Mouse (Mus musculus): ENCODE measurements at regions not wholly inside any gene's neighbourhood (a gene's known extent, or its start where the extent isn't known, plus 50 kb on each side); places are given as distances from the start of the nearest gene placed in this dataset.

DNA sequence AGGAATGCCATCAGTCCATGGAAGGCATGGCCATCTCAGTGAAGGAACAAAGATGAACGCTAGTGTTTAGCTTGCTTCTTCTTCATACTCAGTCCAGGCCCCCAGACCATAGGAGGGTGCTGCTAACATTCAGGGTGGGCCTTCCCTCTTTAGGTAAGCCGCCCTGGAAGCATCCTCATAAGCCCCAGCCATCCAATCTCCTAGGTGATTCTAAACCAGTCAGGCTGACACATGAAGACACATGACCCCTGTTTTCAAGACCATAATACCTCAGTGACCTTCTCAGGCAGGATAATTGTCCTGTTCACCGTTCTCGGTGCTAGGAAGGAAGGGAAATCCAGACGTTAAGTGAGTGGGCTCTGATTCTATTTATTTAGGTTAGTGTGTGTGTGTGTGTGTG, 119.2 kb upstream of the Hes1 start:
- H3K4me3 ChIP-seq (ENCODE audit: low read depth, low read length): no peak overlapping the region
- H3K9me3 ChIP-seq (ENCODE audit: control insufficient read depth, low read depth, low read length): no peaks in the 10 kb centered on the region
- H3K27ac ChIP-seq (ENCODE audit: low read length): peak overlapping the region; percentile 94; the same call in 1 of the 2 replicates
- no peaks in the 10 kb centered on the region for H3K27me3 ChIP-seq (ENCODE audit: control insufficient read depth, insufficient read depth, low read length)
- no peaks in the 10 kb centered on the region for H3K36me3 ChIP-seq (ENCODE audit: control insufficient read depth, insufficient read depth, low read length)
- peaks cover 36% of the 10 kb centered on the region for H3K4me1 ChIP-seq (ENCODE audit: control insufficient read depth, insufficient read depth, low read length)
- 64% methylated on average over 5 of the region's 5 CpGs for WGBS
- H3K4me2 ChIP-seq (replicated peaks; ENCODE audit: low read depth, low read length): peak overlapping the region; percentile 59
- no peak for ATAC-seq (ENCODE audit: insufficient number of reproducible peaks, insufficient read depth, low FRiP score, low read depth)
- no peak overlapping the region for H3K9ac ChIP-seq (replicated peaks; ENCODE audit: low read depth, low read length)

DNA sequence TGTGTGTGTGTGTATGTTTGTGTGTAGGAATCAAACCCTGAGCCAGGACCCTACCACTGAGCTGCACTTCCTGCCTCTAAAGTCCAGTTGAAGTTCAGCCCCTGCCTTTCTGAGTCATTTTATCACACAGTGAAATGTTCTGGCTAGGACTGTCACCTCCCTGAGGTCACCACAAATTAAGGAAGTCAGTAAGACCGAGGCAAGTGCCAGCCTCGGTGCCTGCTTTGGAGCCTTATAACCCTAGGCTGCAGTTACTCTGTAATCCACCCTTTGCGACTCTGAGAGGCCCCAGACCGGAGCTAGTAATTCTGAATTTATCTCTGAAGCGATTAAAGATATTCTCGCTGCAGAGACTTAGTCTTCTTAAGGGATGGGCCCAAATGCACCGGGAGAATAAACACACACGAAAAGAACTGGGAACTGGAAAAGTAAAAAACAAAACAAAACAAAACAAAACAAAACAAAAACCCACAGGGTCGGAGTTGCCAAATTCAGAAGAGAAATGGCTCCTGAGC, 118.8 kb upstream of the Hes1 start:
- peak overlapping the region; percentile 49; the same call in 1 of the 2 replicates for H3K9ac ChIP-seq (replicated peaks; ENCODE audit: low read depth, low read length)
- peak overlapping the region; percentile 59 for H3K4me2 ChIP-seq (replicated peaks; ENCODE audit: low read depth, low read length)
- no peaks in the 10 kb centered on the region for H3K27me3 ChIP-seq (ENCODE audit: control insufficient read depth, insufficient read depth, low read length)
- peak overlapping the region; percentile 94 for H3K27ac ChIP-seq (ENCODE audit: low read length)
- H3K36me3 ChIP-seq (ENCODE audit: control insufficient read depth, insufficient read depth, low read length): no peaks in the 10 kb centered on the region
- ATAC-seq (ENCODE audit: insufficient number of reproducible peaks, insufficient read depth, low FRiP score, low read depth): no peak
- H3K9me3 ChIP-seq (ENCODE audit: control insufficient read depth, low read depth, low read length): no peaks in the 10 kb centered on the region
- peak overlapping the region; percentile 23 for H3K4me3 ChIP-seq (ENCODE audit: low read depth, low read length)
- peaks cover 38% of the 10 kb centered on the region for H3K4me1 ChIP-seq (ENCODE audit: control insufficient read depth, insufficient read depth, low read length)
- WGBS: 6% methylated on average over 9 of the region's 9 CpGs

DNA sequence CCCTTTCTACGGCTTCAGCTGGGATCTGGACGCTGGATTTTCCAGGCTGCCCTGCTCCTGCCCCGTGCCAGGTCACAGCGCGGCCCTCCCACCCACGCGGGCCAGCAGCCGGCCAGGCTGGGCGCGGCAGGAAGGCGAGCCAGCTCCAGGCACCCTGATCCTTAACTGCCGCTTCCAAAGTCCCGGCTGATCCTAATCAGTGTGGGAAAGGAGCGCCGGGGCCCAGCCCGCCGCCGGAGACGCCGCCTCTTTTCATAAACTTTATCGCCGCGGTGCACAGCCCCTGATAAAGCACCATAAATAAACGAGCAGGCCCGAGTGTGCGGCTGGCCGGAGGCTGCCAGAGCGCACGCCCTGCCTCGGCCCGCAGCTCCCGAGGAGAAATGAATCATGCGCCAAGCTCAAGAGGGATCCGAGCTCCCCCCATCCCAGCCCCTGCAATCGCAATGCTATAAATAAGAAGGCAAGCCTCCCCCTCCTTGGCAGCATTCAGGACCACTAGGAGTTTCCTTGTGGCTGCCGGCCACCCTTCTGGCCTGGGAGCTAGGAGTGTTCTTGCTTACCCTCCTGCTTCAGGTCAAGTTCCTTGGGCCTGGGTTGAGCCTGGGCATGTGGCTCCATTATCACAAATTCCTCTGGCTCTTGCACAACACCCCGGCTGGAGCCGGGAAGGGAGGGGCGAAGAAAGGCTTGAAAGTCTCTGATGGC, 118.1 kb upstream of the Hes1 start:
- WGBS: 2% methylated on average over 39 of the region's 39 CpGs
- no peaks in the 10 kb centered on the region for H3K36me3 ChIP-seq (ENCODE audit: control insufficient read depth, insufficient read depth, low read length)
- no peaks in the 10 kb centered on the region for H3K27me3 ChIP-seq (ENCODE audit: control insufficient read depth, insufficient read depth, low read length)
- peaks cover 38% of the 10 kb centered on the region for H3K4me1 ChIP-seq (ENCODE audit: control insufficient read depth, insufficient read depth, low read length)
- peak overlapping the region; percentile 94 for H3K27ac ChIP-seq (ENCODE audit: low read length)
- peak overlapping the region; percentile 59 for H3K4me2 ChIP-seq (replicated peaks; ENCODE audit: low read depth, low read length)
- H3K9ac ChIP-seq (replicated peaks; ENCODE audit: low read depth, low read length): peak overlapping the region; percentile 49
- H3K9me3 ChIP-seq (ENCODE audit: control insufficient read depth, low read depth, low read length): no peaks in the 10 kb centered on the region
- H3K4me3 ChIP-seq (ENCODE audit: low read depth, low read length): peak overlapping the region; percentile 23
- peak; percentile 88 for ATAC-seq (ENCODE audit: insufficient number of reproducible peaks, insufficient read depth, low FRiP score, low read depth)

DNA sequence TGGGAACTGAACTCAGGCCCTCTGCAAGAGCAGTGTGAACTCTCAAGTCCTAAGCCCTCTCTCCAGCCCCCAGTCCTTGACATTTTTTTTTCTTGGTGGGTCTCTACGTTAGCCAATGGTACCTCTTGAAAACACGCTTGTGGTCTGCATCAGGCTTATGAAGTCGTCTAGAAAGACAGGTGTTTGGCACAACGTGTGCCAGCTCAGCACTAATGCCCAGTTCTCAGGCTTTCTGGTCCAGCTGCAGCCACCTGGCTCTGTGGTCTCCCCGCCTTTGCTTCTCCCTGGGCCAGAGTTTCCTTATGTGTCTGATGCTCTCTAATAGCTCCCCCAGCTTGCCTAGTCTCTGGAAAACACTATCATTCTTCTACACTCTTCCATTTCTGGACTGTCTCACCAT, 117.2 kb upstream of the Hes1 start:
- peaks cover 38% of the 10 kb centered on the region for H3K4me1 ChIP-seq (ENCODE audit: control insufficient read depth, insufficient read depth, low read length)
- H3K27ac ChIP-seq (ENCODE audit: low read length): peak overlapping the region; percentile 94; the same call in 1 of the 2 replicates
- no peak for ATAC-seq (ENCODE audit: insufficient number of reproducible peaks, insufficient read depth, low FRiP score, low read depth)
- H3K9me3 ChIP-seq (ENCODE audit: control insufficient read depth, low read depth, low read length): no peaks in the 10 kb centered on the region
- H3K9ac ChIP-seq (replicated peaks; ENCODE audit: low read depth, low read length): no peak overlapping the region
- H3K27me3 ChIP-seq (ENCODE audit: control insufficient read depth, insufficient read depth, low read length): no peaks in the 10 kb centered on the region
- H3K4me2 ChIP-seq (replicated peaks; ENCODE audit: low read depth, low read length): no peak overlapping the region
- H3K36me3 ChIP-seq (ENCODE audit: control insufficient read depth, insufficient read depth, low read length): no peaks in the 10 kb centered on the region
- no peak overlapping the region for H3K4me3 ChIP-seq (ENCODE audit: low read depth, low read length)
- 53% methylated on average over 5 of the region's 5 CpGs for WGBS

DNA sequence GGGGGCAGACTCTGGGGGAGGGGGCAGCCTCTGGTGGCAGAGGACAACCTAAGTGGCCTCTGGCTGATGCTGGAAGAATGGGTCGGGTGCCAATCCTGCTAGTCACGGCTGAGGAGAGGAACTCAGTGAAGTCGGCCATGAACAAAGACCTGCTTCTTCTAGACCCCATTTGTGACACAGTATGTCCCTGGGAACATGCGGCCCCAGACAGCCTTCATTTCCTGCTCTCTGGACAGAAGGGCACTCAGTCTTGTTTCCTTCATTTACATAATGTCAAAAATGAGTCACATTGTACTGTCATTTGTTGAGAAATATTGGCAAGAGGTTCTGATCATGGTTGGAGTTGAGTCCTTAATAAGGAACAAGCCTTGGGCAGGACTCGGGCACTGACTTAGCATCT, 116.5 kb upstream of the Hes1 start:
- Histone ChIP-seq H3K9me3 (ENCODE audit: control insufficient read depth, low read depth, low read length) (no peaks in the 10 kb centered on the region), H3K27me3 (ENCODE audit: control insufficient read depth, insufficient read depth, low read length) (no peaks in the 10 kb centered on the region), H3K4me3 (ENCODE audit: low read depth, low read length) (no peak overlapping the region), H3K36me3 (ENCODE audit: control insufficient read depth, insufficient read depth, low read length) (no peaks in the 10 kb centered on the region), H3K27ac (ENCODE audit: low read length) (no peak overlapping the region; the same call in 1 of the 2 replicates), H3K4me1 (ENCODE audit: control insufficient read depth, insufficient read depth, low read length) (peaks cover 38% of the 10 kb centered on the region), H3K4me2 (replicated peaks; ENCODE audit: low read depth, low read length) (no peak overlapping the region), H3K9ac (replicated peaks; ENCODE audit: low read depth, low read length) (no peak overlapping the region)
- 83% methylated on average over 5 of the region's 5 CpGs for WGBS
- no peak for ATAC-seq (ENCODE audit: insufficient number of reproducible peaks, insufficient read depth, low FRiP score, low read depth)

DNA sequence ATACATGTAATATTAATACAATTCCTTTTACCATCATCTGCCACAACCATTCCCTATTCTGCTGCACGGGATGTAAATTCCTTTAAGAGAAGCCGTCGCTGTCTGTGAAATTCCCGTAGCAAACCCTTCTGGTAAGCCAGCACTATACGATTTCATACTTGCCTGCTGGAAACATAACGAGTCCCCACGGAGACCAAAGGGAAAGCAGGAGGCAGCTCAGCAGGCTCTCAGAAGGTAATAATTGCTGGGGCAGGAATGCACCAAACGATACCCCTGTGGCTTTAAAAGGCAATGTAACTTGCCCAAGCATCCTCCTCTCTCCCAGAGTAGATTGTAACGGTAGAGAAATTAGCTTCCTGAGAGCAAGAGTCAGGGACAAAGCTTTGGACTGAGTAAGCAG, 114.0 kb upstream of the Hes1 start:
- H3K27me3 ChIP-seq (ENCODE audit: control insufficient read depth, insufficient read depth, low read length): no peaks in the 10 kb centered on the region
- H3K9ac ChIP-seq (replicated peaks; ENCODE audit: low read depth, low read length): no peak overlapping the region
- H3K4me3 ChIP-seq (ENCODE audit: low read depth, low read length): no peak overlapping the region
- H3K4me2 ChIP-seq (replicated peaks; ENCODE audit: low read depth, low read length): no peak overlapping the region
- no peaks in the 10 kb centered on the region for H3K9me3 ChIP-seq (ENCODE audit: control insufficient read depth, low read depth, low read length)
- WGBS: 46% methylated on average over 9 of the region's 9 CpGs
- H3K4me1 ChIP-seq (ENCODE audit: control insufficient read depth, insufficient read depth, low read length): peaks cover 25% of the 10 kb centered on the region
- no peak overlapping the region for H3K27ac ChIP-seq (ENCODE audit: low read length)
- ATAC-seq (ENCODE audit: insufficient number of reproducible peaks, insufficient read depth, low FRiP score, low read depth): no peak
- no peaks in the 10 kb centered on the region for H3K36me3 ChIP-seq (ENCODE audit: control insufficient read depth, insufficient read depth, low read length)

DNA sequence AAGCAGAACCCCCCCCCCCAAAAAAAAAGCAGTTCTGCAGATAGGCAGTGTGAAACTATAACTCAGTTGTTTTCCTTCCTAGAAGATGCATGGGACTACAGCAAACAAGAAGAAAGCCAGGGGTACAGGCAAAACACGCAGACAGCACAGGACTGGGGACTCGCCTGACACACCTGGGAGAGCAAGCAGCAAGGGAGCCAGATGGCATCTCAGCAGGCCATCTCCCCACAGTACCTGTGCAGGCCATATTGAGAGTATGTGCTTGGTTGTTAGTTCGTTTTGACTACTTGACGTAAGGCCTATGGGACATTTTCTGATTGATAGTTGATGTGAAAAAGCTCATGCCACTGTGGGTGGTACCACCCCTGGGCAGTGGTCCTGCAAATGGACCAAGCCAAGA, 113.4 kb upstream of the Hes1 start:
- Histone ChIP-seq H3K4me2 (replicated peaks; ENCODE audit: low read depth, low read length) (no peak overlapping the region), H3K4me1 (ENCODE audit: control insufficient read depth, insufficient read depth, low read length) (peaks cover 20% of the 10 kb centered on the region), H3K36me3 (ENCODE audit: control insufficient read depth, insufficient read depth, low read length) (no peaks in the 10 kb centered on the region), H3K27ac (ENCODE audit: low read length) (no peak overlapping the region), H3K9me3 (ENCODE audit: control insufficient read depth, low read depth, low read length) (no peaks in the 10 kb centered on the region), H3K9ac (replicated peaks; ENCODE audit: low read depth, low read length) (no peak overlapping the region), H3K4me3 (ENCODE audit: low read depth, low read length) (no peak overlapping the region), H3K27me3 (ENCODE audit: control insufficient read depth, insufficient read depth, low read length) (no peaks in the 10 kb centered on the region)
- ATAC-seq (ENCODE audit: insufficient number of reproducible peaks, insufficient read depth, low FRiP score, low read depth): no peak
- 91% methylated on average over 4 of the region's 4 CpGs for WGBS

DNA sequence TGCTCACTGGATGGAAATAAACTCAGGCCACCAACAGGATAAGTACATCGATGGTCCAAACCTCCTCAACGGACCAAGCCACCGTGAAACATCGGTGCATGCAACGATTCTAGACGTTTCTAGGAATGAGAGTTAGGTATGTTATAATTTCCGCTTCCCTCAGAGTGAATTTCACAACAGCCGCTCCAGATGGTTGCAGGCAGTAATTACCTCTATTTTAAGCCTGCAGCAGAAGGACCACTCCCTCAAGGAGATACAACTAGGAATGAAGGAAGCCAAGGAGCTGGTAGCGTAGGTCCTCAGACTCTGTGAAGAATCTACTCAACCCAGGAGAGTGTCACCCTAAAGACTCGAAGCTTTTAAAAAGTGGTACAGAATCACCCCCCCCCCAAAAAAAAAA, 109.5 kb upstream of the Hes1 start:
- H3K4me2 ChIP-seq (replicated peaks; ENCODE audit: low read depth, low read length): no peak overlapping the region
- H3K4me1 ChIP-seq (ENCODE audit: control insufficient read depth, insufficient read depth, low read length): 0 out of 2 replicates have a peak, but pooled peaks cover 3% of the 10 kb centered on the region
- 78% methylated on average over 10 of the region's 10 CpGs for WGBS
- no peak overlapping the region for H3K9ac ChIP-seq (replicated peaks; ENCODE audit: low read depth, low read length)
- no peaks in the 10 kb centered on the region for H3K9me3 ChIP-seq (ENCODE audit: control insufficient read depth, low read depth, low read length)
- ATAC-seq (ENCODE audit: insufficient number of reproducible peaks, insufficient read depth, low FRiP score, low read depth): no peak
- no peaks in the 10 kb centered on the region for H3K36me3 ChIP-seq (ENCODE audit: control insufficient read depth, insufficient read depth, low read length)
- H3K27me3 ChIP-seq (ENCODE audit: control insufficient read depth, insufficient read depth, low read length): no peaks in the 10 kb centered on the region
- no peak overlapping the region for H3K4me3 ChIP-seq (ENCODE audit: low read depth, low read length)
- H3K27ac ChIP-seq (ENCODE audit: low read length): no peak overlapping the region

DNA sequence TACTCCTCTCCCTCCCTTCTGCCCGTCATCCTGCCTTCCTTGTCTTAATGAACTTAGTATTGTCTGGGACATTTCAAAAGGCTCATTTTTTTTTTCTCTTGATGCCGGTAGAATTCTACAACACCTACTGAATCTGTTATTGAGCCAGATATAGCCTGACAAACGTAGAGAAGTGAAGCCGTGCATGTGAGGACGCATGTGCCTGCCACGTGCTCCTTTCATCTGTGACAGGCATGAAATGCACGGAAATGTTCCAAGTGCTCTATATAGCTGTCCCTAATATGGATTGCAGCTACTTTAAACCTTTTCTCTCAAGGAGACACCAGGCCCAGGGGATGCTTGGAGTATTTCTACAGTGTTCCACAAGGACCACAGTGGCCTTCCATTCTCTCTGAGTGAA, 107.3 kb upstream of the Hes1 start:
- ATAC-seq (ENCODE audit: insufficient number of reproducible peaks, insufficient read depth, low FRiP score, low read depth): no peak
- Histone ChIP-seq H3K9me3 (ENCODE audit: control insufficient read depth, low read depth, low read length) (no peaks in the 10 kb centered on the region), H3K36me3 (ENCODE audit: control insufficient read depth, insufficient read depth, low read length) (no peaks in the 10 kb centered on the region), H3K4me3 (ENCODE audit: low read depth, low read length) (no peak overlapping the region), H3K27me3 (ENCODE audit: control insufficient read depth, insufficient read depth, low read length) (no peaks in the 10 kb centered on the region), H3K27ac (ENCODE audit: low read length) (no peak overlapping the region), H3K4me2 (replicated peaks; ENCODE audit: low read depth, low read length) (no peak overlapping the region), H3K4me1 (ENCODE audit: control insufficient read depth, insufficient read depth, low read length) (no peaks in the 10 kb centered on the region), H3K9ac (replicated peaks; ENCODE audit: low read depth, low read length) (no peak overlapping the region)
- 81% methylated on average over 7 of the region's 7 CpGs for WGBS

All from stomach, embryonic 14.5 days (tissue).